Mouse (Mus musculus): ENCODE data around the gene Naa60. TPM values are rescaled to one million over a fixed set of nuclear protein-coding genes. Genes with fewer than 3 reads are reported as not detected.
A peak's percentile ranks its signal among the peaks of the same experiment; 100 is the strongest.
"Not testable (repeated sequence)": the region's sequence is repeated elsewhere in the genome, so short reads cannot be mapped to it uniquely, and the experiment has no call there.

The Naa60 gene
- 10 to 100 TPM; 56.6 to 58.7 TPM for total RNA-seq (2021)

DNA sequence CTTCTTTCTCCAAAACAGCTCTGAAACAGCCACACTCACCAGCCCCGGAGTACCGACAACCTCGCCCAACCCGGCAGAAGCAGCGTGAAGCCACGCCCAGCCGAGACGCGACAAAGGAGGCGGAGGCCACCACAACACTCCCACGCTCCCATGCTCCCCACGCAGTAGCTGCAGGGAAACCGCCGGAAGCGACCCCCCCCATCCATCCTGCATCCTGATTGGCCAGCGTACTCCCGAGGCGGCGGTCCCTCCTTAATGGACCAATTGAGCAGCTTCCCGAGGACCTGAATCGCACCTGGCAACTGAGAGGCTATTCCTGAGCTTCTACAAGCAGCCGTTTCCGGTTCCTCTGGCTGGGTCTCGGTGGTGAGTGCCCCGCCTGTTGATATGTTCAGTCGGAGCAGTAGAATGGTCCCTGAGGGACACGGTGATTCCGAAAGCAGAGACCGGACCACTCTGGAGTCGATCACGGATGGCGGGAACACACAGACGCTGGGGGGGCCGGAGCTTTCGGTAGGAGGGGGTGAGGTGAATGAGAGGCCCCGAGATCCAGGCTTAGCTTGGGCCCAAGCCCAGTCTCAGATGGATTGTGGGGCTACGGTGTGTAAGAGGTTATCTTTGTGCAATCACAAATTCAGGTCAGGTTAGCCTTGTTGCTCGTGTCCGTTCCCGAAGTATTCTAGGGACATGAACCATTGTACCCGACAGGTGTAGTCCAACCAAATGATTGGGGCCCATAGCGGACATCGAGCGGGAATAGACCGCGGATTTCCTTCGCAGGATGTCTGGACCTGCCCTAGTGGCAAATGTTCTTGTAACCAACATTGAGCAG lies at the start of gene Naa60:
Naa60 (plus strand) TSS at position 160 of the 832 bp plus-strand sequence.
- intact Hi-C loops (cut with DNase I): loop anchor here (1.0 kb wide), 1 partner anchor 10 kb away; no protein-coding TSS in a partner anchor

DNA sequence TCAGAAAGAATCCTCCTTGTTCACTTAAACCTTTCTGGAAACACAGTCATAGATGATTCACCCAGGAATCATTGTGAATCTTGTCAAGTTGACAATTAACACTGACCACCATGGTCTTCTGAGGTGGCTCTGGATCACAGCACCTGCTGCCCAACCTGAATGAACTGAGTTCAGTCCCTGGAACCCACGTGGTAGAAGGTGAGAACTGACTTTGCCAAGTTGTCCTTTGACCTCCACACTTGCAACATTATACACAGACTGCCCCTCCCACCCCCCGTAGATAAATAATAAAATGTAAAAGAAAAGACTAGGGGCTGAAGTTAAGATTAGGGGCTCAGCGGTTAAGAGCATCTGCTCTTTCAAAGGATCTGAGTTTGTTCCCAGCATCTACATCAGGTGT lies 44.2 kb upstream of the Naa60 start:
- intact Hi-C loops (cut with DNase I): no loop called here
- DNase-seq: no peak

More for the DNA sequence above, at the start of gene Naa60:
- DNase-seq: peak; percentile 92

DNA sequence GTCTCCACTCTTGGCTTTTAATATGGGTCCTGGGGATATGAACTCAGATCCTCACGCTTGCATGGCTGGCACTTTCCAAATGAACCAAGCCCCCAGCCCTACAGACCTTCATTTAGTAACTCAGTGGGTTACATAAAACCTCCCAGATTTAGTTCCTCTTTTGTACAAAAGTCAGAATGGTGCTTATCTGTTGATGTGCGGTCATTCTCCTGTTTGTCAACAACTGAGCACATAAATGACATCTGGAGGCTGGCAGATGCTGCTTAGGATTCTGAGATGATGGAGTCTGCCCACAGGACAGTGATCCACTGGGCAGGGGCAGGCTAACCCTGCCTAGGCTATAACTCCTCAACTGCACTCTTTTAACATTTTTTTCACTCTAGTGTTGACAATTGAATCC lies 42.4 kb upstream of the Naa60 start:
- DNase-seq: no peak
- intact Hi-C loops (cut with DNase I): no loop called here

DNA sequence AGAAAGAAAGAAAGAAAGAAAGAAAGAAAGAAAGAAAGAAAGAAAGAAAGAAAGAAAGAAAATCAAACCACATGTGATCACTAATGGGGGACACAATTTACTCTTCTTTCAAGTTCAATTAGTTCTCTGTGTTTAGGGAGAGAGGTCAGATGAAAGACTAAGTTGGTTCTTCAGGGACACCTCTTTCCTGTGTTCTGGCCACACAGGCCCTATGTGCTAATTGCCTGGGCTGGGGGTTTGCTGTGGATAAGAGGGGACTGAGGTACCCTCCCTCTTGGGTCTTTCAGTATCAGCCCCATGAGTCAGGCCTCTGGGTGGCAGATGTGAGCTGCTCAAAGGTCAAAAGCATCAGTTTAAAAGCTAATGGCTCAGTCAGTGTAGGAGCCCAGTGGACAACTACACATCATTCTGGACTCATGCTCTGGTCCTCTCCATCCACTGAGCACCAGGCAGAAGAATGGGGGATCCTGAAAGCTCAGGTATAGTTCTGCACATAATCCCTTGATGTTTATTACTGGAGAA lies 41.5 kb upstream of the Naa60 start, which contains the start of gene Olfr15:
Olfr15 (plus strand) TSS at position 291 of the 522 bp plus-strand sequence.
- no peak for DNase-seq
- intact Hi-C loops (cut with DNase I): no loop called here

DNA sequence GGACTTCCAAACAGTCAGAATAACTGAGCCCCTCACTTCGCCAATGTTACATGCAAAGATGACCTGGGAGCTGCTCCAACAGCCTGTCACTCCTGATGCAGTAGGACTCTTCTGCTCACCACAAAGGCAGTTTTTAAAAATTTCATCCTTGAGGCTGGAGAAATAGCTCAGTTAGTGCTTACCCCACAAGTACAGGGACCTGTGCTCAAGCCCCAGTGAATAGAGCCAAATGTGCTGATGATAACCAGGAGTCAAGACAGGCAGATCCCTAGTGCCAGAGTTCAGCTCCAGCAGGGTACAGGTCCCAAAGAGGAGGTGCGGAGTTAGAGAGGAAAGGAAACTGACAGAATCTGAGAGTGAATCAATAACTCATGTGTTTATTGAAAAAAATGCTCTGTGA lies 36.7 kb upstream of the Naa60 start:
- intact Hi-C loops (cut with DNase I): loop anchor here (5.0 kb wide), 1 partner anchor 452 kb away; no protein-coding TSS in a partner anchor

DNA sequence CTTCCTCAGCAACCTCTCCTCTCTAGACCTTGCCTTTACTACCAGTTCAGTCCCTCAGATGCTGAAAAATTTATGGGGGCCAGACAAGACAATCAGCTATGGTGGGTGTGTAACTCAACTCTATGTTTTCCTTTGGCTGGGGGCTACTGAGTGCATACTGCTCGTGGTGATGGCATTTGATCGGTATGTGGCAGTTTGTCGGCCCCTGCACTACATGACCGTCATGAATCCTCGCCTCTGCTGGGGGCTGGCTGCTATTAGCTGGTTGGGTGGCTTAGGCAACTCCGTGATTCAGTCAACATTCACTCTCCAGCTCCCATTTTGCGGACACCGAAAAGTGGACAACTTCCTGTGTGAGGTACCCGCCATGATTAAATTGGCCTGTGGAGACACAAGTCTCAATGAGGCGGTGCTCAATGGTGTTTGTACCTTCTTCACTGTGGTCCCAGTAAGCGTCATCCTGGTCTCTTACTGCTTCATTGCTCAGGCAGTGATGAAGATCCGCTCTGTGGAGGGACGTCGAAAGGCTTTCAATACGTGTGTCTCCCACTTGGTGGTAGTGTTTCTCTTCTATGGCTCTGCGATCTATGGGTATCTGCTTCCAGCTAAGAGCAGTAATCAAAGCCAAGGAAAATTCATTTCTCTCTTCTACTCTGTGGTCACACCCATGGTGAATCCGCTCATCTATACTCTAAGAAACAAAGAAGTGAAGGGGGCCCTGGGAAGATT lies 32.9 kb upstream of the Naa60 start:
- intact Hi-C loops (cut with DNase I): loop anchor here (2.0 to 5.0 kb wide), 2 partner anchors 69 to 448 kb away; partner anchors contain the start of genes 1700037C18Rik and Cluap1
- DNase-seq: peak; percentile 50 to 62

More for the DNA sequence above, 36.7 kb upstream of the Naa60 start:
- DNase-seq: no peak

DNA sequence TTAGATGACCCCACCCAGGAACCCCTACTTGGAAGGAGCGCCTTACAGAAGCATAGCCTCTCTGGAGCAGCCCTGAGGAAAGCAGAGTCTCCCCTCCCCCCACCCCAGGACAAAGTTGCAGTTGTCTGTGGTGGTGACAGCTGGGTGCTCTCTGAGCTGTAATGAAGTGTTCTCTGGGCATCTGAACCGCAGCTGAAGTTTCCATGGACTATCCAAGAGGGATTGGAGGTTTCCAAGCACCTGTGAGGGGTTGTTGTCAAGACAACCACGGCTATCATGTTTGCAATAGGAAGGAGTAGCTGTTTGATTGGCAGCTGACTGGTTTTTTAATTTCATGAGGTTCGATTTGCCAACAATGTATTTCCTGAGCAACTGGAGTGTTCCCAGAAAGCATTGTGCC lies 29.2 kb upstream of the Naa60 start:
- intact Hi-C loops (cut with DNase I): loop anchor here (5.0 to 10.0 kb wide), 3 partner anchors 204 to 369 kb away; partner anchors contain the start of genes Crebbp and Trap1
- no peak for DNase-seq

DNA sequence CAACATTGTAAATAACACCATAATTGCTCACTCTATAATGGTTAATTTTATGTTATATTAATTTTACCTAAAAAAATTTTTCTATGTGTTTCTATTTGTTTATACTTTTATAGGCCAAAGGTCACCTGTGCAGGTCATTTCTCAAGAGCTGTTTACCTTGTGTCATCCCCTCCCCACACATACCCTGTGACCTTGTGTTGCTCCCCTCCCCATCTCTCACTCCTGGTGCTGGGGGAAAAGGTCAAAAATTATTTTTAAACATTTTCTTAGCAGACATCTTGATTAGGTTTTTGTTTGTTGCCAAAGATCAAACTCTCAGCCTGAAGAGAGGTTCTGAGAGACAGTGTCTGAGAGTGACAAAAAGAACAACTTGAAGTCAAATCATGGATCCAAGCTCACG lies 28.4 kb upstream of the Naa60 start:
- DNase-seq: no peak
- intact Hi-C loops (cut with DNase I): loop anchor here (5.0 to 10.0 kb wide), 3 partner anchors 204 to 369 kb away; partner anchors contain the start of genes Crebbp and Trap1

DNA sequence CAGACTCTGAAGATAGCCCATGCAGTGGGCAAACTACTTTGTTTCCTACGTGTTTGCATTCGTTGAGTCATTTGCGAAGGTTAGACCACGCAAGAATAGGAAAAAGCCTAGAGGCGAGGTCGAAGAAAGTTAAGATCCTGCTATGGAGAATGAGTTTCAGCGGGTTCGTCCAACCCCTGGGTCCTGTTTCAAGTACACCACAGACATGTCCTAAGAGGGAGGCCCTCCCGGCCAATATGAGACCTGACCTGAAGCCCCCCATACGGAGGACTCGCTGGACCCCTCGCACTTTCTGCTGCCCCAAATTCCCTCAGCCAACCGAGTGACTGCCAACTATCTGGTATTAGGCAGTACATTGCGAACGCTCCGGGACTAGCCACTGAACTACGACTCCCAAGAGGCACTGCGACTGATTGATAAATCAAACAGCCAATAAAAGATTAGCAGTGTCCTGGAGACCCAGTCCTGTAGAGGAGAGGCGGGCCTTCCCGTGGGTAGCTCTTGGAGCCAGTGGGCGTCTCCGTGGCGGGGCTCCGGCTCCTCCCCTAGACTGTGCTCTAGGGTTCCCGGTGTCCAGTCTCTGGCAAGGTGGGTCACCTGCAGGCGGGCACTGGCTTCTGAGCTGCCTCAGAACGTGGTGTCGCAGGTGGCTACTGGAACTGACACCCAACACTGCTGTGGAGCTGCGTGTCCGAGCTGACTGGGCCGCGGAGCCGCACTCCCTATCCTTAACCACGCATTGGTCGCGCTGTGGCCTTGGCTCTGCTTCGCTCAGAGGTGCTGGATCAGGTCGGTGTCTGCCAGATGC lies 25.3 kb upstream of the Naa60 start, which contains the start of gene Zfp174:
Zfp174 (plus strand) TSS at position 558 of the 808 bp plus-strand sequence.
- peak; percentile 97 to 98 for DNase-seq
- intact Hi-C loops (cut with DNase I): loop anchor here (2.0 to 10.0 kb wide), 4 partner anchors 35 to 228 kb away; partner anchors contain the start of genes 1700037C18Rik, Cluap1, Gm20695 and Slx4

DNA sequence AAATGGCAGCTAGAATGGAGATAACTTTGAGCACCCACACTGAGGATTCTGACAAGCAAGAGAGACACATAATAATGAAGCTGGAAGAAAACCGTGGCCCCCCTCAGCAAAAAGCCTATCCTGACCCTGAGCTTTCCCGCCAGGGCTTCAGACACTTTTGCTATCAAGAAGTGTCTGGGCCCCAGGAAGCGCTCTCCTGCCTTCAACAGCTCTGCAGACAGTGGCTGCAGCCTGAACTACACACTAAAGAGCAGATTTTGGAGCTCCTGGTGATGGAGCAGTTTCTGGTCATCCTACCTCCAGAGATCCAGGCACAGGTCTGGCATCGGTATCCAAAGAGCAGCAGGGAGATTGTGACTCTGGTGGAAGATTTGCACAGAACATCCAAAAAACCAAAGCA lies 24.3 kb upstream of the Naa60 start:
- DNase-seq: no peak
- intact Hi-C loops (cut with DNase I): loop anchor here (2.0 to 10.0 kb wide), 5 partner anchors 23 to 227 kb away; partner anchors contain the start of genes 1700037C18Rik, Cluap1, Gm20695 and Slx4

DNA sequence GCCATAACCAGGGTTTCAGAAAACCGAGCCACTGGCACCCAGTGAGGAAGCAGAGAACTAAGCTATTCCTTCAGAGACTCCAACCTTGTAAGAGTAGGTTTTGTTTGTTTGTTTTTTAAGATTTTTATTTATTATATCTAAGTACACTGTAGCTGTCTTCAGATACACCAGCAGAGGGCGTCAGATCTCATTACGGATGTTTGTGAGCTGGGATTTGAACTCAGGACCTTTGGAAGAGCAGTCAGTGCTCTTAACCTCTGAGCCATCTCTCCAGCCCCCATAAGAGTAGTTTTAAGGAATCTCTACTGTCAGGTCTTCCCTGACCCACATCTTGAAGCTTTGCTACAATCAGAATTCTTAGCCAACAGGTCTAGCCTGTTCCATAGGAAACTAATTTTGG lies 23.8 kb upstream of the Naa60 start:
- no peak for DNase-seq
- intact Hi-C loops (cut with DNase I): loop anchor here (2.0 to 10.0 kb wide), 4 partner anchors 22 to 226 kb away; partner anchors contain the start of genes Gm20695, Slx4, Trap1 and Zfp597

DNA sequence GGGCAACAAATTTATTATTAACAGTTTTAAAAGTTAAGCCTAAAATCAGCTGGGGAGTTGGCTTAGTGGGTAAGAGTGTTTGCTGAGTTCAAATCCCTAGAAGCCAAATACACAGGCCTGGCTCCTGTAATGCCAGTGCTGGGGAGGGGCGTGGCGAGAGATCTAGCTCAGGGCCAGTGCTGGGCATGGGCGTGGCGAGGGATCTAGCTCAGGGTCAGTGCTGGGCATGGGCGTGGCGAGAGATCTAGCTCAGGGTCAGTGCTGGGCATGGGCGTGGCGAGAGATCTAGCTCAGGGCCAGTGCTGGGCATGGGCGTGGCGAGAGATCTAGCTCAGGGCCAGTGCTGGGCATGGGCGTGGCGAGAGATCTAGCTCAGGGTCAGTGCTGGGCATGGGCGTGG lies 20.9 kb upstream of the Naa60 start:
- intact Hi-C loops (cut with DNase I); DNase-seq: not testable (repeated sequence)

DNA sequence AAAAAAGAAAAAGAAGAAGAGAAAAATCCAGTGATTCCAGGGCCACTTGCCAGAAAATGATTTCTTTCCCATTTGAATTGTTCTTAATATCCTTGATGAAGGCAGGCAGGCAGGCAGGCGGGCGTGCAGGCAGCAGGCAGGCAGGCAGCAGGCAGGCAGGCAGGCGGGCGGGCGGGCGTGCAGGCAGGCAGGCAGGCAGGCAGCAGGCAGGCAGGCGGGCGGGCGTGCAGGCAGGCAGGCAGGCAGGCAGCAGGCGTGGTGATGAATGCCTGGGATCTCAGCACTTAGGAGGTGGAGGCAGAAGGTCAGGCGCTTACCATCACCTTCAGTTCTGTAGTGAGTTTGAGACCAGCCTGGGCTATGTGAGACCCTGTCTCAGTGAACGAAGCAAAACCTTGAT lies 19.6 kb upstream of the Naa60 start:
- DNase-seq: no peak
- intact Hi-C loops (cut with DNase I): no loop called here

DNA sequence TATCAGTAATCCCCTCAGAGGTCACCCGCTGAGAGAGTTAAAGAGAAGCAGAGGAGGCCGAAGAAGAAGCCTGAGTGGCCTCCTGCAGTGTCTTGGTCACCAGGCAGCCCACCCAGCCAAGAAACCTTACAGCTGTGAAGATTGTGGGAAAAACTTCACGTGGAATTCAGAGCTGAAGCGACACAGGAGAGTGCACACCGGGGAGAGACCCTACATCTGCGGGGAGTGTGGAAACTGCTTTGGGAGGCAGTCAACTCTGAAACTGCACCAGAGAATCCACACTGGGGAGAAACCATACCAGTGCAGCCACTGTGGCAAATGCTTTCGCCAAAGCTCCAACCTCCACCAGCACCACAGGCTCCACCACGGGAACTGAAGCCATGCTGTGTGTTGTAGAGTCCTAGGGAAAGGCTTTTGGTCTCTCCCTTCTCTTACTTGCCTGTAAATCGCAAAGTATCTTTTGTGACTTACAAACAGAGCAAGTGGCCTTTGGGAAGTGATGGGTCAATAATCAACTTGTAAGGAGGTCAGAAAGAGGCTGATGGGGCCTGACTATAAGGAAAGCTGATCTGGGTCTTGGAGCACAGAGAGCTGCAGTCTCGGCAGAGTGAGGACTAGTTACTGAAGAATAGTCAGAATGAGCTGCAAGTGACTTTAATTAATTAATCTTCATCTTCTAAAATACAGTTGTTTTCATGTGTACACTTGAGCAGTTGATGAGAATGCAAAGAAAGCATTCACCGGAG lies 17.6 kb upstream of the Naa60 start:
- intact Hi-C loops (cut with DNase I): no loop called here
- no peak for DNase-seq

DNA sequence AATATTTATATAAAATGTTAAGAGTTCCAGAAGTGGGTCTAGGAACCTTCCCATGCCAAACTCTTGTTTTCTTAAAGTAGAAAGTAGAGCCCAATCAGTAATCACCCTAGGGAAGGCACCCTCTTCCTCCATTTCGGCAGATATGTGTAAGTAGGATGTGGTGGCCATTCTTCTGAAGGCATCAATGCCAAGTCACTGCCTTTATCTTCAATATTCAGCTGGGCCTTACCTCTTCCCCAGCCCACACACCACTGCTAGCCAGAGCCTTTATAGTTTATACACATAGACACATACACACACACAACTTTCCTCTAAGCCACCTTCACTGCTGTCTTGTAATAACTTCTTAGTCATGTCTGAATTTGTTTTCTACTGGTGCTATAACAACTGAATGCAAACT lies 16.4 kb upstream of the Naa60 start:
- intact Hi-C loops (cut with DNase I): no loop called here

DNA sequence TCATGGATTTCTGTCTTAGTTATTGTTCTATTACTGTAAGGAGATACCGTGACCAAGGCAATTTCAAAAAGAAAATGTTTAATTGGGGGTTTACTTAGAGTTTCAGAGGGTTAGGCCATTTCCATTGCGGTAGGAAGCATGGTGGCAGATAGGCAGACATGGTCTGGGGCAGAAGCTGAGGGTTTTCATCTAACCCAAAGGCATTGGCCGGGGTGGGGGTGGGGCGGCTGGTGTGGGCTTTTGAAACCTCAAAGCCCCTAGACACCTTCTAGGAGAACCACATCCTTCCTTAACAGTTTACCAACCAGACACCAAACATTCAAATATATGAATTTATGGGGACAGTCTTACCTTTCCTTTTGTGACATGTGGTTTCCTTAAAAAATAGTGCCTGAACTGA lies 12.9 kb upstream of the Naa60 start:
- DNase-seq: no peak
- intact Hi-C loops (cut with DNase I): no loop called here

More for the DNA sequence above, 16.4 kb upstream of the Naa60 start:
- DNase-seq: no peak

DNA sequence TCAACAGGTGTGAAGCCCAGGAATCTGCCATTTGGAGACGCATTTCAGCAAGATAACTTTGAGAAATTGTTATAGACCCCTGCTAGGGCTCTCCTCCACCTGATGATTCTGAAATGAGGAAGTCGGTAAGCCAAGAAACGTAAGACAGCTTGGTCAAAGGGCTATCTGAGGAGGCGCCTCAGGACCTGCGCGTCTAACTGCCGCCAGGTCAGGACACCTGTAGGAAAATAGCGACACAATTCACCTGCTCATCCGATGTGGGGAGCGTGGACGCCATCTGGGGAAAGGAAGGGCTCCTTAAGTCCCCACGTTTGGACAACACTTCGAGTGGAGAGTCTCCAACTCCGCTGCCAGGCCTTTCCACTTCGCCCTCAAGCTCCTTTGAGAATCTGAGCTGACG lies 360 bp upstream of the Naa60 start:
- DNase-seq: no peak
- intact Hi-C loops (cut with DNase I): loop anchor here (1.0 to 2.0 kb wide), 2 partner anchors 10 to 23 kb away; no protein-coding TSS in a partner anchor

DNA sequence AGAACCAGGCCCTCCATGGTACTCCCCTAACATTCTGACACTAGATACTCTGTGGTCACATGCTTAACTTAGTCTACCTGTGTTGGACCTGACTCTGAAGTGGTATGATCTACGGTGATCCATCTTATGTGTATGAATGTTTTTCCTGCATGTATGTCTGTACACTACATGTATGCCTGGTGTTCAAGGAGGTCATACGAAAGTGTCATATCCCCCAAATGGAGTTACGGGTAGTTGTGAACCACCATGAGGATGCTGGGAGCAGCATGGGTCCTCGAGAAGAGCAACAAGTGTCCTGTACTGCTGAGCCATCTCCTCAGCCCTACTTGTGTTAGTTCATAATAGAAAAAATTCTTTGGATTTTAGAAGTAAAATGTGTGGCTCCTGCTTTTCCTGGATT lies 4.2 kb downstream of the Naa60 start:
- no peak for DNase-seq
- intact Hi-C loops (cut with DNase I): no loop called here

Measured in heart, postnatal 10 days (tissue).